Mouse (Mus musculus): ENCODE data around the gene Gas8.

DNA sequence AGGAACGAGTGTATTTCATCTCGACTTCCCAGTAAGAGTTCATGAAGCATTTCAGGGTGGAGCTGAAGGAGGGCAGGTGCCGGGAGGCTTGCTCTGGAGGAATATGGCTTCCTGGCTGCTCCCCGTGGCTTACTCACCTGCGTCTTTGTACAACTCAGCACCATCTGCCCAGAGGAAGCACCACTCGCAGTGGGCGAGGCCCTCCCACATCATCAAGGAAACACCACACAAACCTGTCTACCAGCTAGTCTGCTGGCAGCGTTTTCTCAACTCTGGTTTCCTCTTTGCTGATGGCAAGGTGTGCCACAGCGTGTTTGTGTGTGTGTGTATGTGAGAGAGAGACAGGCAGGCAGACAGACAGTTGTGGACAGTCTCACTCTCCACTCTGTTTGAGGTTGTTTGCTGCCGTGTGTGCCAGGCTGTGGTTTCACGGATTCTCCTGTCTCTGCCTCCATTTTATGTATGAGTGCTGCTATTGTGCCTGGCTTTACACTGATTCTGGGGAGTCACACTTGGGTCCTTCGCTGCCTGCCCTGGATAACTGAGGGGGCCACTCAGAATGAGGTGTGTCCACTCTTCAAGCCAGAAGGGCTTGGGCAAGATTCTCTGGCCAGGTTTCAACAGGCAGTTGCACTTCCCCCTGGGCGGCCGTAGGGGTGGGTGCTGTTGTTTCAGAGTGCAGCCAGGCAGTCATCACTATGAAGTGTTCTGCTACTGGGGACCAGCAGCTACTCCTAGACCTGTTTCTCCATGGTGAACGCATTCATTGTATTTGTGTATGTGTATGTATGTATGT, 27.2 kb upstream of the Gas8 start:
- no peak for TF ChIP-seq EP300 (IDR thresholded peaks at IDR 0.05; ENCODE audit: low read depth)
- no peak for TF ChIP-seq CTCF (IDR thresholded peaks at IDR 0.05; ENCODE audit: low read depth)
